Mouse (Mus musculus): ENCODE results near the gene Slc35g3. TPM values are rescaled to one million over a fixed set of nuclear protein-coding genes. Genes with fewer than 3 reads are reported as not detected.

Slc35g3 gene
- total RNA-seq, 4 experiments from 2014 or later: not detected

GRCm38 (mm10) chr11:69787306-69787705, 25.5 kb upstream of the Slc35g3 start:
- DNase-seq (ENCODE audit: low spot score in 2 of 2): no peak

- no peak for DNase-seq (ENCODE audit: low spot score in 2 of 2)
Measured at GRCm38 (mm10) chr11:69784793-69785272, 23.1 kb upstream of the Slc35g3 start.

DNA sequence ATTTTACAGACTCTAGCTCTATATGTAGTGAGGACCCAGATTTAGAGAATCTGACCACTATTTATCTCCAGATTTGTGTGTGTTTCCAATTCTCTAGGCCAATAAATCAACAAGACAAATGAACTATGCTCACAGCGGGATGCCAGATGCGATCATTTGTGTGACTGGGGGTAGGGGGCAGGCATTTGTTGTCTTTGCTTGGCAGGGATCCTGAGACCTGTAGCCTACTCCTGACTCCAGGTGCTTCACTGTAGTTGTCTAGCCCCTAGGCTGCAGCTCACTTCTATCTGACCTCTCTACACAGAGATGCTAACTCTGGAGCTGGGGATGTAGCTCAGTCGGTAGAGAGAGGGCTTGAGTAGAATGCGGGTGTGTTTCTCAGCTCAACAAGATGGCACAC, 20.1 kb upstream of the Slc35g3 start:
- DNase-seq (ENCODE audit: low spot score in 2 of 2): no peak

DNA sequence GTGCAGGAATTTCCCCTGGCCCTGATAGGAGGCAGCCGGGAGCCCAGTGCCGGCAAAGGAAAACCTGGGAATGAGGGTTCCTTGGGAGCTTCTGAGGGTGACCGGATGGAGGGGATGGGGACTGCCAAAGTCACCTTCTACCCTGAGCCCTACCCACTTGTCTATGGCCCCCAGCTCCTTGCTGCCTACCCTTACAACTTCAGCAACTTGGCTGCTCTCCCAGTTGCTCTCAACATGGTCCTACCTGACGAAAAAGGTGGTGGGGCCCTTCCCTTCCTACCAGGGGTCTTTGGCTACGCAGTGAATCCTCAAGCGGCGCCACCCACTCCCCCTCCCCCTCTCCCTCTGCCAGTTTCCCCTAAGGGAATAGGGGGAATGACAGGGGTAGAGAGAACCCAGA, 17.2 kb upstream of the Slc35g3 start:
- DNase-seq (ENCODE audit: low spot score in 2 of 2): no peak

DNA sequence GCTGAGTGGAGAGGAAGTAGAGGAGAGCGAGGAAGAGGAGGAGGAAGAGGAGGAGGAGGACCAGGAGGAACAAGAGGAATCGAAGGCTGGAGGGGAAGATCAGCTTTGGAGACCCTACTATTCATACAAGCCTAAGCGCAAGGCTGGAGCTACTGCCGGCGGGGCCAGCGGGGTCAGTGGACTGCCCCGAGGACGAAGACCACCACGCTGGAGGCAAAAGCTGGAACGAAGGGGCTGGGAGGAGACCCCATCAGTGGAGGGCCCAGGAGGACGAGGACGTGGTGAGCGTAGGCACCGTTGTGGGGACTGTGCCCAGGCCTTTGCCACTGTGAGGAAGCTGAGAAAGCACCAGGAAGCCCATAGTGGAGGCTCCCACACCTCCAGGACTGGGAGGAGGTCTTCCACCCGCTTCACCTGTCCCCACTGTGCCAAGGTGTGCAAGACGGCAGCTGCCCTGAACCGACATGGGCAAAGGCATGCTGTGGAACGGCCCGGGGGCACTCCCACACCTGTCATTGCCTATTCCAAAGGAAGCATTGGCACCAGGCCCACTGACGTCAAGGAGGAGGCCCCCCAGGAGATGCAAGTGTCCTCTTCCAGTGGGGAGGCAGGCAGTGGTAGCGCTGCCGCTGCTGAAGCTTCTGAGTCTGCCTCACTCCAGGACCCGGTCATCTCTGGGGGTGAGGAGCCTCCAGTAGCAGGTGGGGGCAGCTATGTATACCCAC, 16.7 kb upstream of the Slc35g3 start:
- DNase-seq (ENCODE audit: low spot score in 2 of 2): no peak

DNA sequence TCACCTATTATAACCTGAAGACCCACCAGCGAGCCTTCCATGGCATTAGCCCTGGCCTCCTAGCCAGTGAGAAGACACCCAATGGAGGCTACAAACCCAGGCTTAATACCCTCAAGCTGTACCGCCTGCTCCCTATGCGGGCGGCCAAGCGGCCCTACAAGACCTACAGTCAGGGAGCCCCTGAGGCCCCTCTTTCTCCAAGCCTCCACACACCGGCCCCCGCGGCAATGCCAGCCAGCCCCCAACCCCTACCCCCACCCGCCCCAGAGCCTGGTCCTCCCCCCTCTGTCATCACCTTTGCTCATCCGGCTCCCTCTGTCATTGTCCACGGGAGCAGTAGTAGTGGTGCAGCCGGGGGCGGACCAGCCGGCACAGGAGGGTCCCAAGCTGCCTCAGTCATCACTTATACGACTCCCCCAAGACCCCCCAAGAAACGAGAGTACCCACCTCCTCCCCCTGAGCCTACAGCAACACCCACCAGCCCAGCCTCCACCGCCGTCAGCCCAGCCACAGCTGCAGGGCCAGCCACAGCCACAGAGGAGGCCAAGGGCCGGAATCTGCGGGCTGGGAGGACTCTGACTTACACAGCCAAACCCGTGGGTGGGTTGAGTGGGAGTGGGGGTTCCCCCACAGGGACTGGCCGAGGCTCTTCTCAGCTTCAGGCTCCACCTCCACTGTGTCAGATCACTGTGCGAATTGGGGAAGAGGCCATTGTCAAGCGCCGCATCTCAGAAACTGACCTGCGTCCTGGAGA, 15.9 kb upstream of the Slc35g3 start:
- no peak for DNase-seq (ENCODE audit: low spot score in 2 of 2)

GRCm38 (mm10) chr11:69776488-69776887, 14.7 kb upstream of the Slc35g3 start:
- no peak for DNase-seq (ENCODE audit: low spot score in 2 of 2)

DNA sequence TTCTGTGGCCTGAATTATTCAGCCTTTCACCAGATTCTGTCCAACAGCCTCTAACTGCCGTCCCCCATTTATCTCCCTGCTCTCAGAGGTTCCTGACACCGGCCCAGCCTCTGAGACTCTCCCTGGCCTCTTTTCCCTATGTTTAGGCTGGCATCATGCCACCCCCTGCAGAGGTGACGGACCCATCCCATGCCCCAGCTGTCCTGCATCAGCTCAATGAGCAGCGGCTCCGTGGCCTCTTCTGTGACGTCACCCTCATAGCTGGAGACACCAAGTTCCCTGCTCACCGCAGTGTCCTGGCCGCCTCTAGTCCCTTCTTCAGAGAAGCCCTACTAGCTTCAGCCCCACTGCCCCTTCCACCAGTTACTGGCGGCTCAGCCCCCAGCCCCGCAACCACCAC, 13.9 kb upstream of the Slc35g3 start:
- no peak for DNase-seq (ENCODE audit: low spot score in 2 of 2)

DNA sequence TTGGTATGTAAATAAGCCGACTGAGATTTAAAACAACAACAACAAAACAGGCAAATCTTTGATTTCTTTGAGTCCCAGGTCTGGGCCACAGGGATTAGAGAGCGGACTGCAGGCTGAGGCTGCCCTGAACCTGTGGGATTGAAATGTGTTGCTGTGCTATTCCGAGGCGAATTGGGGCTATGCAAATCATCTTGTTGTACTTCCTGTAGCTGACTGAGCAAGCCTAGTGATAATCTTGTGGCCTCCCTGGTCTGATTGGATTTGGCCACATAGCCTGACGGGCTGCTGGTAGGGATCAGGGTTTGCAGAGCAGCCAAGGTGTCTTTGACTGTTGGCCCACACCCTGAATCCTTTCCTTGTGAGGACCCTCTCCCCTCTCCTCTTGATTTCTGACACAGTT, 13.2 kb upstream of the Slc35g3 start:
- no peak for DNase-seq (ENCODE audit: low spot score in 2 of 2)

DNA sequence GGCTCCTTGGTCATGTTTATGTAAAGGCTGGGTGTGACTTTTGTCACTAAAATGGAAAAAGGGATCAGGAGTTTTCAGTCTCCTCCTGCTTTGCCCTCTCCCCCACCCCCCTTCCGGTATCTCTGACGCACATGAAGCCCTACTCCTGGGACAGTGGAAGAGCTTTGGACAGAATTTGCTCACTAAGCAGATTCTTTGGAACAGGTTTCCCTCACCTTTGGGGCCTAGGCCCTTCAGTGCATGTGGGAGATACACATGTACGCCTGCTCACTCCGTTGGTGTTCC, 5.8 kb upstream of the Slc35g3 start:
- no peak for DNase-seq (ENCODE audit: low spot score in 2 of 2)

DNA sequence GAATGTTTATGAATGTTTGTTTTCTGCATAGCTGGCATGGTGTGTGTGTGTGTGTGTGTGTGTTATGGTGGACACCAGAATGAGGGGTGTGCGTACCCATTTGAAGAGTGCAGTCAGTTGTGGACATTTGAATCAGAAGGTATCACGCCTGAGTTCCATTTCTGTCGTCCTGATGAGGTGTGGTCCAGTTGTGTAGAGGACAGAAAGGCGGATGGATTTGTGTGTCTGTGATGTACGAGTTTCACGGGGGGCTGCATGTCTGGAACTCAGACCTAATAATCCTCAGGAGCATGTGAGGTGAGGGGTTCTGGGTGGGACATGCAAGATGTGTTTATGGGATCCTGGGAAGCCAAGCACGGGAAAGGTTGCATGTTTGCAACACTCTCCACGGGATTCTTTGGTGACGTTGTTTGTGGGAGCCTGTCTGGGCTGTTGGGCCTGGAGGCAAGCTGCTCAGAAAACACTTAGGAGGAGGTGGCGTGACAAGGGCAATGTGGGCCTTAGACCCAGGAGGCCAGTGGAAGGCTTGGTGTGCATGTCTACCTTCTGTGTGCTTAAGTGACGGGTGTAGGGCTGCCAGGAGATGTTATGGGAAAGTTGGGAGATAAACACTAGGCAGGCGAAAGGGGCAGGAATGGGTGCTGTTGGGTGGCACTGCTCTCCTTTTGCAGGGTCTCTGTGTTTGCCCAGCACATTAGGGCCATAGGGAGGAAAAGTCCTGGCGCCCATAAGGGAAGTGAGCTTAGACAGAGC, 5.3 kb upstream of the Slc35g3 start:
- DNase-seq (ENCODE audit: low spot score in 2 of 2): no peak

- DNase-seq (ENCODE audit: low spot score in 2 of 2): peak in 1 of 2 experiments; percentile 73
Measured at GRCm38 (mm10) chr11:69766126-69766609, 4.4 kb upstream of the Slc35g3 start.

- DNase-seq (ENCODE audit: low spot score in 2 of 2): no peak
Measured at GRCm38 (mm10) chr11:69765221-69766125, 3.7 kb upstream of the Slc35g3 start, which contains the start of gene Zbtb4. TSS of gene Zbtb4 (plus strand) at chr11:69765912.

DNA sequence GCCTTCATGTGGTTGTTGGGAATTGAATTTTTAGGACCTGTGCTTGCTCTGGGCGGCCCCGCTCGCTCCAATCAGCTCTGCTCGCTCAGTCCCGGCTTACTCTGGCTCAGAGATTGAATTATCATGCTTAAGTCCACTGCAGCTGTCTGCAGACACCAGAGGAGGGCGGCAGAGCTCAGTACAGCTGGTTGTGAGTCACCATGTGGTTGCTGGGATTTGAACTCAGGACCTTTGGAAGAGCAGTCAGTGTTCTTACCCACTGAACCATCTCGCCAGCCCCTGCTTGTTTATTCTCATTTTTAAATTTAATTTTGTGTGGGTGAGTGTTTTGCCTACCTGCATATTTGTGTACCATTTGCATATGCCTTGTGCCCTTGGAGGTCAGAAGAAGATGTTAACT, 1.8 kb upstream of the Slc35g3 start:
- no peak for DNase-seq (ENCODE audit: low spot score in 2 of 2)

GRCm38 (mm10) chr11:69760901-69761200, 917 bp downstream of the Slc35g3 start:
- DNase-seq (ENCODE audit: low spot score in 2 of 2): no peak

DNA sequence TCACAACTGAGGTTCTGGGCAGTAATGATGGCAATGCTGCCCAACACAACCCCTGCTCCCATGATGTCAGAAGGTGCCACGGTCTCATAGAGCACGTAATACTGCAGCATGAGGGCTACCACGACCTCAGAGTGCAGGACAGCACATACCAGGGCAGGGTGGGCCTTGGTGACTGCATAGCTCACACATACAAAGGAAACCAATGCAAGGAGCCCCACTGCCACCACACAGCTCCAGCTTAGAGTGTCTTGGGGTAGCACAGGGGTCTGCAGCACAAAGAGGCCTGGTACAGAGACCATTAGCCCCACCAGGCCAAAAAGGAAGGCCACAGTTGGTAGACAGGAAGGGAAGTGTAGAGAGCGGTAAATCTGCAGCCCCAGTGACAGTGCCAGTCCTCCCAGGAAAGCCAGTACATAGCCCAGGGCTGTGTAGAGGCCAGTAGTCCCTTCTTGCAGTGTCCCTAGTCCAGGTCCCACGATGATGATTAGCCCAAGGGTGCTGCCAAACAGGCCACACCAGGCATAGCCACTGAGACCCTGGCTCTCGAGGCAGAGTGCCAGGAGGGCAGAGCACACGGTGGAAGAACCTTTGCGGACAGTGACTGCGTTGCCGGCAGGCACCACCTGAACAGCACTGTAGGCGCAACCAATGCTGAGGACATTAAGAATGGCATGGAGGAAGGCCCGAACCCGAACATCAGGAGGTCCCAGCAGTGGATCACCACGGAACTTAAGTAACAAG, 1.4 kb downstream of the Slc35g3 start:
- DNase-seq (ENCODE audit: low spot score in 2 of 2): no peak

DNA sequence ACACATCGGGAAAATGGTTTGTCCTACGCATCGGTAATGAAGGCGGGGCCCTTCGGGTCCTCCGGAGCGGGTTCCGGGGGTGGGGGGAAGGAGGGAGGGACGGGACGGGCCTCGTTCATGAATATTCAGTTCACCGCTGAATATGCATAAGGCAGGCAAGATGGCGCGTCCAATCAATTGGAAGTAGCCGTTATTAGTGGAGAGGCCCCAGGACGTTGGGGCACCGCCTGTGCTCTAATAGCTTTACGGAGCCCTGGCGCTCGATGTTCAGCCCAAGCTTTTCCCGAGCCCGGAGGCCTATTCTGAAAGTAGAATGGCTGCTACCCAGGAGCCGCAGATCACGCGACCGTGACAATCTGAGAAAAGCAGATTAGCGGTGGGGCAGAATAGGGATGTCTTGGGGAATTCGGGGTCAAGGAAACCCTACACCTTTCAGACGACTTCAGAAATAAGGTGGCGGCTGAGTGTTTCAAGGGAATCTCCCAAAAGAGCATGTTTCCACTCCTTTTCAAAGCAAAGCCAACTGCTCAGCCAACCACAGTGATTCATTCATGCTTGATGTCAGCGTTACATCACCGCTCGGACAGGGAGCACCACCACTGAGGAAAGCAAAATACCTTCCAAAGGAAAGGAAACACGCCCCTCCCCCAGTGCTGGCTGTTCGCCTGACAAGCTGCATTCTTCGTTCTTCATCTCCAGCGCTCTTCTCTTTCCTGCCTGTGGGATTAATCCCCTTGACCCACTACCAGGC, 2.6 kb downstream of the Slc35g3 start:
- DNase-seq (ENCODE audit: low spot score in 2 of 2): peak; percentile 80 to 88

- DNase-seq (ENCODE audit: low spot score in 2 of 2): peak; percentile 96 to 99
Measured at GRCm38 (mm10) chr11:69758478-69758970, 3.2 kb downstream of the Slc35g3 start, which contains the start of gene Polr2a. TSS of gene Polr2a (minus strand) at chr11:69758637.

GRCm38 (mm10) chr11:69758090-69758456, 3.7 kb downstream of the Slc35g3 start:
- peak; percentile 94 to 99 for DNase-seq (ENCODE audit: low spot score in 2 of 2)

Data from left cerebral cortex, adult 8-10 months (tissue).